ENCODE assay signal across 22 mouse cellular contexts in genomic region chr9:54593652-54594051, GRCm38 (mm10). TPM values are rescaled to one million over a fixed set of nuclear protein-coding genes. Genes with fewer than 3 reads are reported as not detected.
DNase-seq lines count a peak whose midpoint lies in the region; TF ChIP-seq lines count a peak whose summit lies in the region.
"Not testable (repeated sequence)": the region's sequence is repeated elsewhere in the genome, so short reads cannot be mapped to it uniquely, and the experiment has no call there.
"Had no signal": no experiment of that assay in that cellular context is flagged by ENCODE, and none has a peak within 500 bp of the region (broad histone marks: within the 10 kb centered on the region; RNA-seq: fewer than 3 reads in every experiment).

No protein-coding gene starts in this region.

- TF ChIP-seq POLR2A in ES-Bruce4 (IDR thresholded peaks at IDR 0.05; ENCODE audit: insufficient read depth, low read length), result peak; percentile 51
- TF ChIP-seq POLR2A in MEL (IDR thresholded peaks at IDR 0.05; ENCODE audit: control insufficient read depth in 1 of 2, insufficient read depth in 1 of 2, low read depth in 1 of 2, low read length in 2 of 2, poor library complexity in 1 of 2), result not testable (repeated sequence)

- not testable (repeated sequence) for H3K27me3 ChIP-seq in ES-Bruce4 (ENCODE audit: control insufficient read depth, insufficient read depth, low read length, poor library complexity, severe bottlenecking); MEL (ENCODE audit: control insufficient read depth in 1 of 2, insufficient read depth in 2 of 2, low read length in 2 of 2)

- H3K27ac ChIP-seq in ES-Bruce4 (ENCODE audit: insufficient read depth, low read length), result peak overlapping the region; percentile 67
- not testable (repeated sequence) for H3K27ac ChIP-seq in MEL (ENCODE audit: control insufficient read depth, low read depth, low read length)

- H3K9ac ChIP-seq in ES-Bruce4 (ENCODE audit: low read depth, poor library complexity, severe bottlenecking); MEL (ENCODE audit: control insufficient read depth, low read depth, low read length, poor library complexity, severe bottlenecking): not testable (repeated sequence)

- DNase-seq in MEL (ENCODE audit: low read depth, low spot score), result not testable (repeated sequence)
- peak; percentile 94 for DNase-seq in ZHBTc4 (ENCODE audit: low read depth, low spot score)
- peak; percentile 50 for DNase-seq in adrenal gland, adult 8-10 months
- DNase-seq in gastrocnemius, adult 18-20 months (ENCODE audit: low spot score), result peak; percentile 42
- DNase-seq in heart, adult 11 months, result peak; percentile 92
- peak; percentile 53 for DNase-seq in skeletal muscle tissue, adult 2 months (ENCODE audit: low read depth, low spot score)

- TF ChIP-seq EP300 in ES-Bruce4 (IDR thresholded peaks at IDR 0.05; ENCODE audit: insufficient read depth, low read depth, low read length); MEL (IDR thresholded peaks at IDR 0.05; ENCODE audit: low read depth in 1 of 2, low read length in 2 of 2): not testable (repeated sequence)

- not testable (repeated sequence) for H3K4me1 ChIP-seq in ES-Bruce4 (ENCODE audit: control insufficient read depth, insufficient read depth, low read length); MEL (ENCODE audit: control insufficient read depth in 1 of 2, insufficient read depth in 2 of 2, low read length in 2 of 2)

- TF ChIP-seq CTCF in ES-Bruce4 (IDR thresholded peaks at IDR 0.05; ENCODE audit: low read depth, low read length); MEL (IDR thresholded peaks at IDR 0.05 in 2 of 3, conservative IDR thresholded peaks at IDR 0.05 in 1 of 3; ENCODE audit: control insufficient read depth in 1 of 3, insufficient read depth in 1 of 3, low read depth in 2 of 3, low read length in 3 of 3, poor library complexity in 1 of 3, severe bottlenecking in 1 of 3): not testable (repeated sequence)

- H3K36me3 ChIP-seq in ES-Bruce4 (ENCODE audit: control insufficient read depth, insufficient read depth, low read length, poor library complexity, severe bottlenecking) (peaks cover 67% of the 10 kb centered on the region), MEL (ENCODE audit: control insufficient read depth in 1 of 2, insufficient read depth in 2 of 2, low read length in 2 of 2) (peaks cover 12 to 70% of the 10 kb centered on the region in 2 experiments)

- H3K4me3 ChIP-seq in ES-Bruce4 (ENCODE audit: low read depth, low read length); MEL (ENCODE audit: control insufficient read depth in 1 of 2, insufficient read depth in 1 of 2, low read depth in 2 of 2, low read length in 2 of 2): not testable (repeated sequence)

- not testable (repeated sequence) for H3K9me3 ChIP-seq in ES-Bruce4 (replicated peaks; ENCODE audit: control insufficient read depth, insufficient read depth, low read length, poor library complexity, severe bottlenecking); MEL (replicated peaks; ENCODE audit: insufficient read depth, low read length)

- TF ChIP-seq RAD21 in MEL (IDR thresholded peaks at IDR 0.05; ENCODE audit: low read depth, low read length), result not testable (repeated sequence)

- H3K79me2 ChIP-seq in MEL (ENCODE audit: control insufficient read depth, insufficient read depth, low read length, poor library complexity), result peaks cover 15% of the 10 kb centered on the region

TF ChIP-seq in MEL, 35 proteins besides CTCF, POLR2A, EP300 and RAD21:
- peak; percentile 28; the same call in 1 of the 2 replicates for TF ChIP-seq USF1 (IDR thresholded peaks at IDR 0.05; ENCODE audit: low read depth, low read length)

RNA-seq across cellular contexts. Expression of gene Idh3a, which starts 7.5 kb away (rescaled TPM):
- polyA plus RNA-seq in ES-Bruce4 (2011; ENCODE audit: insufficient read depth, insufficient read length, low read depth, missing spikeins), result 134 and 140 TPM in 2 replicates
- 160 and 170 TPM in 2 replicates for total RNA-seq in MEL (2012; rRNA removed)
- polyA plus RNA-seq in MEL (2012; ENCODE audit: insufficient read depth in 1 of 2, insufficient read length in 2 of 2, low read depth in 1 of 2, low replicate concordance in 2 of 2, missing spikeins in 1 of 2), result 100 to 1,000 TPM; 205 to 282 TPM
- total RNA-seq in adrenal gland, adult 8-10 months (2022), result 100 to 1,000 TPM; 109 to 216 (median 186) TPM
- total RNA-seq in gastrocnemius, adult 18-20 months (2021), result 100 to 1,000 TPM; 491 to 527 TPM

RNA-seq across cellular contexts. Expression of gene Cib2, which starts 33.6 kb away (rescaled TPM):
- polyA plus RNA-seq in ES-Bruce4 (2011; ENCODE audit: insufficient read depth, insufficient read length, low read depth, missing spikeins), result 4.6 and 4.8 TPM in 2 replicates
- total RNA-seq in MEL (2012; rRNA removed), result 5.0 and 7.3 TPM in 2 replicates
- polyA plus RNA-seq in MEL (2012; ENCODE audit: insufficient read depth in 1 of 2, insufficient read length in 2 of 2, low read depth in 1 of 2, low replicate concordance in 2 of 2, missing spikeins in 1 of 2), result 1 to 10 TPM in 1 of 2 experiments, not detected in 1; 9.0 TPM
- 10 to 100 TPM; 26.1 to 39.4 (median 33.3) TPM for total RNA-seq in adrenal gland, adult 8-10 months (2022)
- 100 to 1,000 TPM; 111 to 121 TPM for total RNA-seq in gastrocnemius, adult 18-20 months (2021)
- total RNA-seq: common myeloid progenitor, adult 5-6 weeks had no signal

RNA-seq across cellular contexts. Expression of gene Sh2d7, which starts 54.9 kb away (rescaled TPM):
- polyA plus RNA-seq in ES-Bruce4 (2011; ENCODE audit: insufficient read depth, insufficient read length, low read depth, missing spikeins) (not detected in 2 replicates), MEL (2012; ENCODE audit: insufficient read depth in 1 of 2, insufficient read length in 2 of 2, low read depth in 1 of 2, low replicate concordance in 2 of 2, missing spikeins in 1 of 2) (not detected)
- 0.04 TPM in 1 of 2 replicates, not detected in the other for total RNA-seq in MEL (2012; rRNA removed)
- total RNA-seq in adrenal gland, adult 8-10 months (2022), result not detected
- not detected for total RNA-seq in gastrocnemius, adult 18-20 months (2021)
- total RNA-seq: adrenal gland, adult 18-20 months; adrenal gland, postnatal 4 days; common myeloid progenitor, adult 5-6 weeks; forebrain, postnatal 0 days; gastrocnemius, postnatal 10 days; gastrocnemius, postnatal 4 days; heart, postnatal 10 days; heart, postnatal 36 days had no signal
- polyA plus RNA-seq: activated CD4-positive, CD25-positive, alpha-beta regulatory T cell, adult 4 months; cerebellum, adult 2 months; forebrain, embryonic 11.5 days; forebrain, postnatal 0 days; heart, embryonic 12.5 days; heart, embryonic 15.5 days; hindbrain, embryonic 10.5 days; intestine, embryonic 15.5 days had no signal
